Mouse (Mus musculus): Measurements from ENCODE around the gene Aamp.

Gene Aamp

DNA sequence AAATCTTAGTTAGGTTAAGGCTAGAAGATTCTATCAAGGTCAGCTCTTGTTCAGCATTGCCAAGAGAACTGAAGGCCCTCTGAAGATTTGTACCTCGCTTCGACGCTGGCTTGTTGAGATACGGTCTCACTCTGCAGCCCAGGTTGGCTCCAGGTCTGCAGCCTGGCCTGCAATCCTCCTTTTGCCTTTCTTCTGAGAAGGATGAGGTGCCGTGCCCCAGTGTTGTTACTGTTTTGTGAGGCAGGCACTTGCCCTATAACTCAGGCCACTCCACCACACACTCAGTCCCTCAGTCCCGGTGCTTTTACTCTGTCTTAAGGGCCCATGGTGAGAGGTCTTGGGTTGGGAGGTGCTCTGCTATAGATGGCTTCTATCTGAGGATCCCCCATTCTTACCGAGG is 17.7 kb upstream of the Aamp start:
- CTCF ChIA-PET: no interaction called here

DNA sequence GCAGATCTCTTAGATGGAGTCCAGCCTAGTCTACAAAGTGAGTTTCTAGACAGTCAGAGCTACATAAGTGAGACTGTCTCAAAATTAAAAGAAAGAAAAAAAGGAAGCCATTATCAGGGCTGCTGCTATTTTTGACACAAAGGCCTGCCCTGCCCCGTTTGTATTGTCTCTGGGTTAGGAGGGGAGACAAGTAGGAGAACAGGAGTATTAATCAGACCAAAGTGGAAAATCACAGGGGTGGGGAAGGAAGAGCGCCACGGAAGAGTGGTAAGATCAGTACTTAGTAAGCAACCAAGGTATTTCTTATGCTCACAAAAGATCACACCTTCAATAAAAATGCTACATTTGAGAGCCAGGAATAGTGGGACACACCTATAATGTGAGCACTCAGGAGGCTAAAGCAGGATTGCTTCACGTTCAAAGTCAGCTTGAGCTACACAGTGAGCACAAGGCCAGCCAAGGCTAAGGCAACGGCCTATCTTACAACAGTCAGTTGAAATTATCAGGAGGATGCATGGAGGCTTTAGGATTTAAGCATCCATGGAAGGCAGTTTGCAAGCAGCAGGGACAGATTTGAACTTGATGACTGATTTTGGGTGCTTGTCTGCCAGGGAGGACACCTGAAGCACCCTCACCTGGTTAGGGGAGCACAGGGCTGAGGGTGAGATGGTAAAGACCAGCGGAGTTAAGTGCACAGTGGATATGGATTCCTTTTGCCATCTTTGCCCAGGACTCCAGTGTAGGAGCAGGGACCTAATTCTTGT is 16.0 kb upstream of the Aamp start:
- CTCF ChIA-PET: no interaction called here

DNA sequence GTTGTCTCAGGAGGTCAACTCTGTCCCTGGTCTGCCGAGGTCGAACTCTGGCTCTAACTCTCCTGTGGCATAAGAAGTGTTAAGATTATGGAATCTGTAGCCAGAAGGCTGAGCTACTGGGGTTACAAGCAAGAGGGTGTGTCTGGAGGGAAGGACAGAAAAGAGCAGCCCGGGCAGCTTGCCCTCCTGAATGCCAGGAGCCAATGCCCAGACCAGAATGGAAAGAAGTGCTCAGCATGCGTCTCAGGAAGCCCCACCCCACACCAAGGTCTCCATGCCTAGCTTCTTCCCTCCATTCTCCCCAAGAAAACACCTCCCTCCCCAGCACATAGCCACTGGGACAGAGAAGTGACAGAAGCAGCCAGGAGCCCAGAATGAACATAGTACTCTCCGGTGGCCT is 14.5 kb upstream of the Aamp start:
- CTCF ChIA-PET: no interaction called here

DNA sequence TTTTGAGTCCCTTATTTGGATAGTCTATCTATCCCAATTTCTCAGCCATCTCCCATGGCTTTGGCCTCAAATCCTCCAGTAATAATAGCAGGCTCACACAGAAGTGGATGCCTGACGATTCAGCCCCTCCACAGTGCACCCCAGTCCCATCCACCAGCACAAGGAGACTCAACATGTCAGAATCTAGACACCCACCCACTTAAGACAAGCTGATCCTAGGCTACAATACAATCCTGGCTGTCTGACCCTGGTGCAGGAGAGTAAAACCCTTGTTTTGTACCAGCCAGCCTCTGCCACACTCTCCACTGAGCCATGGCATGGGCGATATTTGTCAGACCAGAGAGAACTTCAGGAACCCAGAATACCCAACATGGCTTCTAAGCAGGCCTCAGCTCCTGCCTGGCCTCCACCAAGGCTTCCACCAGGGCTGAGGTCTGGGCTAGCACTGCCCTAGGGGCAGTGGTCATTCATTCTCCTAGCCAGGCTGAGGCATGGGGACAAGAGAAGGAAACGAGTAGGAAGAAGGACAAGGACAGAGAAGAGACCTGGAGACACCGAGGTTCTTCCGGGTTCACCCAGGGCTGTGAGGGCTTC is 13.7 kb upstream of the Aamp start:
- CTCF ChIA-PET: interaction anchor here (0.5 kb wide), 1 partner anchor 36 kb away, joined by 6 read pairs; no protein-coding TSS in a partner anchor

DNA sequence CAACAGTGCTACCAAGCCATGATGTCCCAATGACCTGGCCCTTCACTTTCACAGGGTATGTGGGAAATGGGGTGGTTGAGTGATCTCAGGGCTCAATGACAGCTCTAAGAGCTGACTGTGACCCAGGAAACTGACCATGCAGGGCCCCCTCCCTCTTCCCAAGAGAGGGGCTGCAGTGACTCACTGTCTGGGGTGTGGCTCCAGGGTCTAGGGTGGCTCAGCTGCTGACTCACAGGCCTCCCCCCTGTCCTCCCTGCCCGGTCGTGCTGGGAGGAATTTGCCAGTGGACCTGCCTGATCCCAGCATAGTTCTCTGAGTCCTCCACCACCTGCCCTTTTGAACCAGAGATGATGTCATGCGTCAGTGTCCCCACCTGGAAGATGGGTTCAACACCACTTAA is 12.7 kb upstream of the Aamp start:
- CTCF ChIA-PET: no interaction called here

DNA sequence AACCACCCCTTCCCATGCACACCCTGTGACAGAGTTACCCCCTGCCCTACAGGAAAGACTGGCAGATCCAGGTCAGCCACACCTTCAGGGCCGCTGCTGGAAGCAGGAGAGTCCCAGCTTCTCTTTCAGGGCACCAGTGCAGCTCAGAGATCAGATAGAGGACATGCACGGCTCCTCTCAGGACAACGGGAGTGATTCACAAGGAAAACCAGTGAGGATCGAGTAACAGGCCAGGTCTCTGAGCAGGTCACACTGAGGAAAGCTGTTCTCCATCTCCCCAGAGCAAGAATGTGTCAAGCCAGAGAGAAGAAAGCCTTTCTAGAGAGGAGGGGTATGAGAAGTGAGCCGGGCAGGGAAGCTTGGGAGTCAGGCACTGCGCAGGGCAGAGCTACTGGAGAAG is 11.9 kb upstream of the Aamp start:
- CTCF ChIA-PET: interaction anchor here (0.6 kb wide), 1 partner anchor 146 kb away, joined by 6 read pairs; no protein-coding TSS in a partner anchor

DNA sequence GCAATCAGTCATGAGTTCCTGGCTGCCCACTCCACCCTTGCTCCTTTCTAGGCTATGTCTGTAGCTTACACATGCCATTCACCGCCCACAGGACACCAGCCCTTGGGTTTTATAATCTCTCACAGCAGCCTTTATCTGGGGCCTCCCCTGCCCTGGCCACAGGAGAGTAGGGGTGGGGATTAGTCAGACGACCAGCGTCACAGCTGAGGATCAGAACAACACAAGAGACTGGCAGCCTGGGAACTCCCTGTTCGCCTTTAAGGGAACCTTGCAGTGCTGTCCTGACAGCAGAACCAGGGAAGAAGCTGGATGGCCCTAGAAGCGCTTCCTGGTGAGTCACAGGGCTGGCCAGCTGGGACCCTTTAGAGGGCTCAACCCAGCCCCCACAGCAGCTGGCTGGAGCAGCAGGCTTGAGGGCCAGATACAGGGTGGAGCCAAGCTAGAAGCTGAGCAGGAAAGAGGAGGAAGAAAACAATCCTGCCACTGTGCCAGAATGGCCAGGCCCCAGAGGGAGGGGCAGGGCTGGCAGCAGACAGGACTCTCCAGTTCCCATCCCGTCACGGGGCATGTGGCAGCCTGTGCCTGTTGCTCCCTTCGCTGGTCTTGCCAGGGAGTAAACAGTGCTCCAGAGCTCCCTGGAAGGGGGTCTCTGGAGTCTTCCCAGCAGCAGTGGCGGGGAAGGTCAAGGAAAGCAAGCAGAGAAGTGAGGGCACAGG is 11.1 kb upstream of the Aamp start:
- CTCF ChIA-PET: interaction anchor here (0.6 kb wide), 1 partner anchor 14 kb away, joined by 3 read pairs; no protein-coding TSS in a partner anchor

DNA sequence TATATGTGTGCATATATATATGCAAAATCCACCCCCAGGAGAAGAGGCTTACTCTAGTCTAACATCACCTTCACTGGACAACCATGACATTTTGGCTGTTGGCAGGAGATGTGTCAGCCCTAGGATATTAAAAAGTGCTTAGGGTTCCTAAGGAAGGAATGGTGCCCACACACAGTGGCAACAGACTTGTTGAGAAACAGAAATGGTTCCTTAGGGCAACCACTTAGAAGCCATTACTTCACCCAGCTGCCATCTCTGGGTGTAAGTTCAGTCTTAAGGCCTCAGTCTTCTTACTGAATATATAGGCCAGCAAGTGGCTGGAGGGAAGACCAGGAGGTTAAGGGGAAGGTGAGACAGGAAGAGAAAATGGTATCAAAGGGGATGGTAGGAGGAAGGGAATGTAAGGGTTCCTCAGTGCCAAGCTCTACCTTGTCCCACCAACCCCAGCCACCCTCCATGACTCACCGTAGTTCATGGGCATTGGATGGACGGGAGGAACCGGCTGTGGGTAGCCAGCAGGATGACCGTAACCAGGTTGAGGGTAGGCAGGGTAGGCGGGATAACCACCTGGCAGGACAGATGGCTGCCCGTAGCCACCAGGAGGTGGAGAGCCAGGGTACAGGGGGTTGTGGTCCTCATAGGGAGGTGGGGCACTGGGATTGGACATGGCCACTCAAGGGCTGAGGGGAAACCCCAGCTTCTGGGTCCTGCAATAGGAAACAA is 10.4 kb upstream of the Aamp start:
- CTCF ChIA-PET: interaction anchor here (0.6 kb wide), 1 partner anchor 14 kb away, joined by 3 read pairs; no protein-coding TSS in a partner anchor

DNA sequence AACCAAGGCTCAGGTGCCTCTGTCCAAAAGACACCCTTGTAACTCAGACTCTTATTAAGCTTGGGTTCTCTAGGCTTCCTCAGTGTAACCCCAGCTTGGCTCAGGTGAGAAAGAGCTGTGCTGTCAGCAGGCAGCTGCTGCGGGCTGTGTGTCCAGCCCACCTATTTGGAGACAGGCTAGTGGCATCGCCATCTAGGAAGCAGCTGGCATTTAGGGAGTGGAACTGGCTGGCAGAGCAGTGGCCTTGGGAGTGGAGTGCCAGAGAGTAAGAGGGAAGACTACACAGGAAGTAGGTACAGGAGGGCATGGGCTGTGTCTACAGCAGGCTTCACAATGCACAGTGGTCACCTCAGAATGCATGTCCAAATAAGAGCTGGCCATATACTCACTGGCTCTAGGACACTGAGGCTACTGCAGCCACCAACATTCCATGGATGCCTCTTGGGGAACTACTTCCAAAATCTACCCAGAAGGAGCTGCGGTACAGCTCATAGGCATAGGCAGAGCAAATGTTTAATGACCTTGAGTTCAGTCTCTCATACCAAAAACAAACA is 9.6 kb upstream of the Aamp start:
- CTCF ChIA-PET: no interaction called here

DNA sequence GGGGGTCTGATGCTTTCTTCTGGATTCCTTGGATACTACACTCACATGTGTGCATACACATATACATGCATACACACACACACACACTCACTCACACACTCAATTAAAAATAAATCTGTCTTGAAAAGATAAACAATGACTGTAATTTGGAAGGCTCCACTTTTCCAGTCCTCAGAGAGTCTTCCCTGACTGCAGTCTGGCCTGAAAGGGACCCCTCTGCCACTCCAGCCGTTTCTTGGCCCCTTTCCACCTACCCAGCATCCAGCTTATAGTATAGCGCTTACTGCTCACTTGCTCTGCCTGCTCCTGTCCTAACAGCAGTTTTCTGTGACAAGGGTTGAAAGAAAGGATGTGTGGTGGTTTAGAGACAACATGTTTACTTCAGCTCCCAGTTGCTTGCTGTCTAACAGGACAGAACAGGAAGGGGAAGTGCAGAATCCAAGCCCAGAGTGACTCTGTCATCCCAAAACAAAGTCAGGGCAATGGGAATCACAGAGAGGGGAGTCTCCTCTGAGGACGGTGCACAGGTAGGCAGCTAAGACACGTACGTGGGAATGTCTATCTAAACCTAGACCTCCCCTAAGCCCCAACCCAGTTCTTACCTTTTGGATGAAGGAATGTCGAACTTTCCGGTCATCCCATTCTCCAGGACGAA is 8.9 kb upstream of the Aamp start:
- CTCF ChIA-PET: interaction anchor here (0.5 kb wide), 1 partner anchor 94 kb away, joined by 4 read pairs; no protein-coding TSS in a partner anchor

DNA sequence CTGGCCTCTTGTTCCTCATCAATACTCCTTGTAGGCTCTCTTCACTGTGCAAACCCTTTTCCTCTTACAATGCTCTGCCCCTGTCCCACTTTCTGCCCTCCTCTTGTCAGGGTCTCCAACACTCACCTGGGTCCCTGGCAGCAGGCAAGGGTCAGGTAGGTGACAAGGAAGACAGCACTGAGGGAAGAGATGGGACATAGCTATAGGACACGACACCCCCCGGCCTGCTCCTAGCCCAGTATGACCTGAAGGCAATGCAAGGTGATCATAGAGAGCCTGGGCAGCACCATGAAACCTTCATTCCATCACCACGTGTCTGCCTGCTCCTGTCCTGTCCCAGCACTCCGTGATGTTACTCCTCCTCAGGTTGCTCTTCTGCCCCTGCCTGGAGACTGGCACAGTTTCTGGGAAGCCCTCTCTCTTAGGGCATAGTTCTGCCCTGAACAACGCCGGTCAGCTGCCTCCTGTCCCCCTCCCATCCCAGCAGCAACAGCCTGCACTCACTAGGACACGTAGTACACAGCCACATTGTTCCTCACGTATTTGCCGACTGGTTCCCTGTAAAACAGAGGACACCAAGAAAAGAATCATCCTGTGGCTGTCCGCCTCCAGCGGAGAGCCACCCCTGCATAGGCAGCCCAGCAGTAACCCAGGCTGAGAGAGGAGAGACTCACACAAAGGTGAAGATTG is 7.9 kb upstream of the Aamp start:
- CTCF ChIA-PET: interaction anchor here (0.5 kb wide), 1 partner anchor 93 kb away, joined by 4 read pairs; no protein-coding TSS in a partner anchor

DNA sequence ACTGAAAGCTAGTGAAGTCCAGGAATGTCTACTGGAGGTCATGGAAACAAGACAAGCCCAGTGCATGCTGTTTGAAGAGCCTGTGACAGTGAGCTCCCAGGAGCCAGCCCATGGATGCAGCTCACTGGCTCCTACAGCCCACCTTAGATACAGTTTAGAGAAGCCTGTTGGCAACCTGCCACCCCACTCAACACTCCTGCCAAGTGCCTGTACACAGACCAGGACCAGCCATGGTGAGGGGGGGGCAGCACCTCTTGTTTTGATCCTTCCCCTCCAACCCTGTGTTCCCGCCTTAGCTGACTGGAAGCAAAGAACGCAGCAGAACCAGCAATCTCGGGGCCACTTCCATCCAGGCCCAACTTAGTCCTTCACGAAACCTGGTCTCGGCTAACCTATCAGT is 5.6 kb upstream of the Aamp start:
- CTCF ChIA-PET: interaction anchor here (1.2 kb wide), 1 partner anchor 162 kb away, joined by 3 read pairs; no protein-coding TSS in a partner anchor

DNA sequence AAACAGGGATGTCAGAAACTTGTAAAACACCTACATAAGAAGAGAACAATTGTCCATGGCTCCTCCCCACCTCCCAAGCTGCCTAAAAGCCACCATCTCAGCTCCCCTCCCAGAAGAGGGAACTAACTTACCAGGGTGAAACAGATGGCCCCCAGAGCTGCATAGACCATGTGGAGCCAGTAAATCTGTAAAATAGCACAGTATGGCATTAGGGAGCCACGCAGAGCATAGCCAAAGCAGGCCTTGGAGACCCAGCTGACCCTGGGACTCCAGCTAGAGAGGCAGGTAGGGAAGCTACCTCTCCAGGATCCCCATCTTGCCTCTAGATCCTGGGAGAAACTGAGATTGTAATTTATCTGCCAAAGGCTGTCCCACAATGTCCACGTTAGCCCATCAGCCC is 5.2 kb upstream of the Aamp start:
- CTCF ChIA-PET: interaction anchor here (0.5 to 1.2 kb wide), 2 partner anchors 20 to 163 kb away, joined by 3 read pairs; no protein-coding TSS in a partner anchor

DNA sequence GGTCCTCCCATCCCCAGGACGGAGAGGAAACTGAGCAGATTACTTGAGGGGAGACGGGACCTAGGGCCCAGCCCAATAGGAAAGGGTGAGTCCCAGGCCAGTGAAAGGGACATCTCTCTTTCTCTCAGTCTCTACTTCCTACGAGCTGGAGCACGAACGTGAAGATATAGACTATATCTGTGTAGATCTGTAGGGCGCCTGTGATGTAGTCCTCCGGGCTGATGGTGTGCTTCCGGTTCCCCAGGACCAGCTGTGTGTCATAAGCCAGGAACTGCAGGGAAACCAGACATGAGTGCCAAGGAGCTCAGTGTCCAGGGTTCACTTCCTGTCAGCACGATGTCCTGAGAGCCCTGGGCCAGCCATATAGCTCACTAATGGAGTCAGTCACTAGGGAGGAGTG is 4.7 kb upstream of the Aamp start:
- CTCF ChIA-PET: interaction anchor here (0.5 to 1.2 kb wide), 2 partner anchors 21 to 163 kb away, joined by 3 read pairs; no protein-coding TSS in a partner anchor

DNA sequence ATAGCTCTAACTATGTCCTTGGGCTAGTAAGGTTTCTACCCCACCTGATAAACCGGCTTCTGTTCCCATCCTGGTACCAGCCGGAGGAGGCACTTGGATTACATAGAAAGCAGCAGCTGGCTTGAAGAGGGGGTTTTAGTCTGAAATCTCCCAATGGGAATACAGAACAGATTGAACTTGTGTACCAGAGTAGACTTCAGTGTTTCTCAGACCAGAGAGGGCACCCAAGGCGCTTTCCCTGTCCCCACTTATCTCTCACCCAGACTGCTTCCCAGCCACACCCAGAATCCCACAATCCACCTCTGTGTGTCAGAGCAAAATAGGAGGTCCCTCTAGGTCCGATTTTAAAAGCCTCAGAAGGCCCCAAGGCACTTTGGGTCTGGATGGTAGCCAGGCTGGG is 3.8 kb upstream of the Aamp start:
- CTCF ChIA-PET: interaction anchor here (0.6 kb wide), 1 partner anchor 10 kb away, joined by 14 read pairs; no protein-coding TSS in a partner anchor

DNA sequence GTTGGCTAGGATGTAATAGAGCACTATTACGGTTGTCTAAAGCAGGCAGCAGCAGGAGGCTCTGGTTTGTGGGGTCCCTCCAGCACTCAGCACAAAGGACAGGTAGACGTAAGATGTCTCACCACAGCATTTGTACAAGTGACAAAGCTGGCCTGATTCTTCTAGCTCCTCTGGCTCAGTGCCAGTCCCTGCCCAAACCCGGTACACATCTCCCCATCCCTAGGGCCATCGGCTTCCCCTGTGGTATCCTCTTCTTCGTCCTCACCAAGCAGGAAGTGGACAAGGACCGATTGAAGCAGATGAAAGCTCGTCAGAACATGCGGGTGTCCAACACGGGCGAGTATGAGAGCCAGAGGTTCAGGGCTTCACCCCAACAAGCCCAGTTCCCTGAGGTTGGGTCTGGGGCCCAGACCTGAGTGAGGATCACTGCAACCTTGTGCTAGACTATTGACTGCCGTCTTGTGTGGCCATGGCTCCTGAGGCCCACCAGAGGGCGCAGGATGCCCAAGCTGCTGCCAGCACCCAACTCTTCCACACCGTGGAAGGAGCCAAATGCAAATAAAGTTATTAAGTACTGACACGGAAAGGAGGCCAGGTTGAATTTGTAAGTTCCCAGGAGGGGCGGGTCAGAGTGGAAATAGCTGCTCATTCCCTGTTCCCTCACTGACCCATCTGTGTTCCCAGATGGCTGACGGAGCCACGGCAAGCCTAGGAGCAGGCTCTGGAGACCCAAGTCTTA is 2.5 kb upstream of the Aamp start:
- CTCF ChIA-PET: interaction anchor here (0.6 to 0.8 kb wide), 2 partner anchors 16 to 306 kb away, joined by 3 to 5 read pairs; no protein-coding TSS in a partner anchor

DNA sequence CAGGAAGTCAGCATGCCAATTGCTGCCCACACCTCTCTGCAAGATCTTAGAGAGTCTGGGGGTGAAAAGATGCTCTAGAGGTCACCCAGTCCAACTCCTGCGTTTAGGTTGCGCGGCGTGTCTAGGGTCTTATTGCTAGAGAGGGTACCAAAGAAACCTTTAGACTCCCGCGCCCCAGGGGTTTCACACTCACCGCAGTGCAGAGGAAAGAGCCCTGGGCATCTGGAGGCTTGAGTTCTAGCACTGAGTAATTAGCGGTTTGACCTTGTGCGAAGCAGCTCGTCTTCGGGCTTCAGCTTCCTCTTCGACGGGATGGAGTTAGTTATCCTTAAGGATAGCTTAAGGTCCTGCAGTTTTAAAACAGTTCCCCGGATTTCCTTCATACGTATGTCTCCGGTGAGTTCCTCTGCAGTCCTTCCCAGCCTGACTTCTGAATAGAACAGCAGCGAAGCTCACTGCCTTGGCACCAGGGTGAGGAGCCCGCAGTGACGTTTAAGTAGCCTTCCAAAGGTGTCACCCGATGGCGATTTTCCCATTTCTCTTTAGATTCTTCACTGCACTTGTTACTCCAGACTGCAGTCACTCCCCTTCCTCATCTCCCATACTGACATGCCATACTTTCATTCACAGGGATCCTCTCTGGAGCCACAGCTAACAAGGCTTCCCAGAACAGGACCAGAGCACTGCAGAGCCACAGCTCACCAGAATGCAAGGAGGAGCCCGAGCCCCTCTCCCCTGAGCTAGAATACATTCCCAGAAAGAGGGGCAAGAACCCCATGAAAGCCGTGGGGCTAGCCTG is 873 bp upstream of the Aamp start:
- CTCF ChIA-PET: no interaction called here

DNA sequence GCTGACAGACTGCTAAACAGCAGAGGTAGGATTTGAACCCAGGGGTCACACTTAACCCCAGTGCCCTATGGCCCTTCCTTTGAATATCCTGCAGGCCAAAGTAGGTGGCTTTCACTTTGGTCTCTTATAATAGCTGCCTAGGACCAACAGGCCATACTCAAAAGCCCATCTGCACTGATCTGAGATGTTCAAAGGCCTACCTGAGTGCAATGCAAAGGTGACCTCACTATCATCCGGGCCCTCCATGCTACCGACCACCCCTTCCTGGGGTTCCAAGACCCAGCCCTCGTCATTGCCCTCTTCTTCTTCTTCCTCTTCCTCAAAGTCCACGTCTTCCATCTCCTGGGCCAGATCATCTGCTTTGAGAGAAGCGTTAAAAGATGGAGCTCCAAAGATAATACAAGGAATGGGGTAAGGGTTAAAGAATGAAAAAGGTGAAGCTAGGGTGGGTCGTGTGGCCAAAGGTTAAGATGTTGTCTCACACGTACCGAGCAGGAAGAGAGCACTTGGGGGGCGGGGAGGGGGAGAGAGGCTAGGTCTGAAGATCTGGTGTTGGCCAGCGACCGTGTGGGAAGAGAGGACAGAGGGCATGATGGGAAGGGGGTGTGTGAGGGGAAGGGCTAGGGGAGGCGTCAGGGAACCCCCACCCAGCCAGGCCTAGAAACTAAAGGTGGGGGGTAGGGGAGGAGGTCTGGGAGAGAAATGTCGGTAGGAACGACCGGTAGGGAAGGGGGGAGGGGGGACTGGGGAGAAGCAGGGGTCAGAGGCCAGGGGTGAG is 663 bp downstream of the Aamp start:
- CTCF ChIA-PET: interaction anchor here (0.6 to 1.2 kb wide), 3 partner anchors 31 to 165 kb away, joined by 3 to 7 read pairs (median 6); no protein-coding TSS in a partner anchor
